Mouse (Mus musculus) urinary bladder, adult 18-20 months (tissue): ENCODE data around the gene Camkmt.

Experiments
- DNase-seq, 2 experiments: peaks; one replicate each; pipeline ENCODE4 v3.0.0; 2022; ENCODE audit warnings: low spot score in 2 of 2, mixed read lengths in 2 of 2

The Camkmt gene

GRCm38 (mm10) chr17:85495012-85495754 is 404.8 kb downstream of the Camkmt start:
- DNase-seq, result no peak

- DNase-seq, result no peak
These were observed 405.5 kb downstream of the Camkmt start for GRCm38 (mm10) chr17:85495871-85496270.

GRCm38 (mm10) chr17:85504888-85505287 is 414.5 kb downstream of the Camkmt start:
- no peak for DNase-seq

- DNase-seq, result no peak
These were observed 416.1 kb downstream of the Camkmt start for GRCm38 (mm10) chr17:85506206-85507088.

- no peak for DNase-seq
These were observed 416.7 kb downstream of the Camkmt start for GRCm38 (mm10) chr17:85507089-85507460.
